In the genomic region with DNA sequence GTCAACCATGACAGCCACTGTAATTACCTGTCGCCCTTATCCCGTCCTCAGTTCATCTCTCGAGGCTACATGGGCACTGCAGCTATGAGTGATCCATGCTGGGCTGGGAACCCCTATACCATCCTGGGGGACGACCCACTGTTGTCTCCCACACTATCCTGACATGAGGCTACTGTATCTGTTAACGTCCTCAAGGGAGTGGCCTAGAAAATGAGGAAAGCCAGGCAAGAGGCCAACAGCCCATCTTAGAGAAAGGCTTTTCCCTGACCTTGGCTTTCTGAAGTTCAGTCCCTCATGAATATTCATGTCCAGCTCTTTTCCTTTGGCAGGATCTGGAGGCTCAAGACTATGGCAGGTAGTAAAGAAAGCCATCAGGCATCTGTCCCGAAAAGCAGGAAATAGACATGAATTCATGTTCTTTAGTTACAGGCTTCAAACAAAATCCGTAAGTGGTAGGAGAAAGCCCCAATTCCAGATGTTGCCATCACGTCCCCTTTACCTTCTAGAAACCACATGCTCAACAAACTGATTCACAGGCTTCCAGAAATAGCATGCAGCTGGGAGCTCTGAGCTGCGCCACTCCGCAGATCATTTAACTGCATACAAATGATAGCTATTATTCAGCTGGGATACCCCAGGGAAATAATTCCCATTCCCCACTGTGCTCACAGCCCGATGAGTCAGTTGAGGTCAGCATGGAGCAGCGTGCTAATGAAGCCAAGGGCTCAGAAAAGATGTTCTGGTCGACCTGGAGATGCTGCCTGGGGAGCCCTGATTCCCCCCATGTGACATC, we compare ENCODE assay signal across 9 mouse cellular contexts.
DNase-seq lines count a peak whose midpoint lies in the region; ATAC-seq and TF ChIP-seq lines count a peak whose summit lies in the region.
"Had no signal": no experiment of that assay in that cellular context is flagged by ENCODE, and none has a peak within 500 bp of the region (broad histone marks: within the 10 kb centered on the region; RNA-seq: fewer than 3 reads in every experiment).

No protein-coding gene starts in this region.

- no peak overlapping the region for H3K4me2 ChIP-seq in forebrain, postnatal 0 days (ENCODE audit: low read depth)

- H3K9ac ChIP-seq in forebrain, postnatal 0 days = no peak overlapping the region
- H3K9ac ChIP-seq: liver, embryonic 14.5 days had no signal

- no peaks in the 10 kb centered on the region for H3K36me3 ChIP-seq in forebrain, postnatal 0 days (ENCODE audit: insufficient read depth)

- peak; percentile 83 for ATAC-seq in forebrain, postnatal 0 days
- no peak for ATAC-seq in monocyte, adult 5-6 weeks (replicated peaks; ENCODE audit: insufficient number of reproducible peaks, low FRiP score, low TSS enrichment, poor library complexity, severe bottlenecking)

- no peaks in the 10 kb centered on the region for H3K9me3 ChIP-seq in forebrain, postnatal 0 days (ENCODE audit: low read length)

- 19% methylated on average over 13 of the region's 13 CpGs for WGBS in forebrain, postnatal 0 days

- no peaks in the 10 kb centered on the region for H3K27me3 ChIP-seq in forebrain, postnatal 0 days (ENCODE audit: insufficient read depth, low read length)

- DNase-seq in adrenal gland, postnatal 10 days = peak; percentile 31
- DNase-seq in adrenal gland, adult 8-10 months = no peak
- peak; percentile 7 for DNase-seq in ES-CJ7 (ENCODE audit: low read depth, low spot score)
- peak; percentile 67 for DNase-seq in forebrain, postnatal 0 days
- DNase-seq in kidney, postnatal 36 days = peak; percentile 27 to 44
- DNase-seq in retina, embryonic 14.5 days (ENCODE audit: low spot score) = no peak
- no peak for DNase-seq in lung, postnatal 25 days (ENCODE audit: low spot score)

- H3K4me3 ChIP-seq in forebrain, postnatal 0 days (ENCODE audit: low read depth, low read length) = no peak overlapping the region

- H3K27ac ChIP-seq in forebrain, postnatal 0 days (ENCODE audit: low read depth, low read length) = peak overlapping the region; percentile 64; the same call in 1 of the 2 replicates
- H3K27ac ChIP-seq: liver, embryonic 14.5 days had no signal

- no peak for TF ChIP-seq CTCF in forebrain, postnatal 0 days (IDR thresholded peaks at IDR 0.05; ENCODE audit: low read depth)

- H3K4me1 ChIP-seq in forebrain, postnatal 0 days (ENCODE audit: insufficient read depth) = peaks cover 26% of the 10 kb centered on the region

Comparison
In these comparisons a context has a peak if more than half of its experiments do, and no peak if none do; other contexts are left out.
1. DNase-seq: peak in adrenal gland, postnatal 10 days (single experiment), ES-CJ7 (single experiment), forebrain, postnatal 0 days (single experiment) and kidney, postnatal 36 days (2 of 2); none in adrenal gland, adult 8-10 months (single experiment), retina, embryonic 14.5 days (single experiment) and lung, postnatal 25 days (single experiment).